Mouse (Mus musculus): ENCODE measurements around the gene Foxa2.

DNA sequence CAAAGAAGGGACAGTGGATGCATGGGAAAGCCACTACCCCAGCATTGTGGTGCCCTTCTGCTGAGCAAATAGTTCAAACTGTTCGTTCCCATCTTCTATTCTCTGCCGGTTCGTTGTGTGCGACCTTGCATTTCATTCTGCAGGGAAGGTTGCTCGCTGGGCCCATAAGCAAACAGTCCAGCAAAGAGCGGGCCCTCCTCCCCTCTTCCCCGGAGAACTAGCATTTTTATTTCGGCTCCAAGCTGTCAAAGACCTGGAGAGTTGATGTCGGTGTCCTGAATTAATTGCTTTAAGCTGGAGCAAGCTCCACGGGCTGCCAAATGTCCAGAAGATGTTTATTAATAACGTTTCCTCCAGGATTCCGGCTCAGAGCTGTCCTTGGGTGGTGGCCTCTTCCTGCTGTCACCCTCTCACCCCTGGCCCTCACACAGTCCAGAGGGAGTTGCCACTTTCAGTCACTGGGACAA is 23.4 kb downstream of the Foxa2 start:
- no peak for TF ChIP-seq POLR2A (IDR thresholded peaks at IDR 0.05; ENCODE audit: borderline replicate concordance, low read depth, low read length)
- TF ChIP-seq CTCF (IDR thresholded peaks at IDR 0.05; ENCODE audit: low read depth, low read length), result no peak

Data from bone marrow macrophage, adult 2 months (primary cell).